Mouse (Mus musculus) stomach, embryonic 15.5 days (tissue): ENCODE results near the gene Gm21761. TPM values are rescaled to one million over a fixed set of nuclear protein-coding genes. Genes with fewer than 3 reads are reported as not detected.
"Not testable (repeated sequence)": the region's sequence is repeated elsewhere in the genome, so short reads cannot be mapped to it uniquely, and the experiment has no call there.

Experiments
- ATAC-seq: fragments of 200-750 bp; cut with Nextera tagmentation; 2 replicates; pipeline ENCODE4 v1.8.0; 2017; ENCODE audit warnings: low read depth, moderate number of reproducible peaks, moderate TSS enrichment; ENCODE audit not compliant: insufficient read depth, low FRiP score
- H3K27ac ChIP-seq: fragments of 300-500 bp; sonication (generic); 2 replicates; pipeline ENCODE4 v1.5.1; 2015; ENCODE audit warnings: mild to moderate bottlenecking, inconsistent platforms
- H3K27me3 ChIP-seq: fragments of 300-500 bp; sonication (generic); replicated peaks from 2 replicates; pipeline ENCODE4 v1.6.1; 2015; ENCODE audit warnings: inconsistent platforms
- H3K36me3 ChIP-seq: fragments of 300-500 bp; sonication (generic); 2 replicates; pipeline ENCODE4 v1.6.1; 2015; ENCODE audit warnings: inconsistent platforms
- H3K4me1 ChIP-seq: fragments of 300-500 bp; sonication (generic); 2 replicates; pipeline ENCODE4 v1.6.1; 2015; ENCODE audit warnings: inconsistent platforms
- H3K4me2 ChIP-seq: fragments of 300-500 bp; sonication (generic); 2 replicates; pipeline ENCODE4 v1.6.1; 2015; ENCODE audit warnings: mild to moderate bottlenecking, inconsistent platforms
- H3K4me3 ChIP-seq: fragments of 300-500 bp; sonication (generic); replicated peaks from 2 replicates; pipeline ENCODE4 v1.5.1; 2015; ENCODE audit warnings: inconsistent platforms
- H3K9ac ChIP-seq: fragments of 300-500 bp; sonication (generic); 2 replicates; pipeline ENCODE4 v1.6.1; 2015; ENCODE audit warnings: inconsistent platforms
- H3K9me3 ChIP-seq: fragments of 300-500 bp; sonication (generic); 2 replicates; pipeline ENCODE4 v1.6.1; 2016; ENCODE audit warnings: inconsistent platforms
- WGBS: fragments of 180-500 bp; shearing (Covaris S2); methylation state at CpG from one replicate; pipeline ENCODE4 v1.1.7; 2015; 5-methylcytosine and 5-hydroxymethylcytosine counted together
- polyA plus RNA-seq: library from polyadenylated mRNA; unstranded; fragments of >200 nt; fragmentation: Nextera tagmentation; extraction: Ambion mirVana; gene quantifications from 2 replicates; pipeline ENCODE4 v1.2.1, GENCODE M21; 2015

Gm21761 gene
- polyA plus RNA-seq, 1 experiment from 2014 or later = not detected

DNA sequence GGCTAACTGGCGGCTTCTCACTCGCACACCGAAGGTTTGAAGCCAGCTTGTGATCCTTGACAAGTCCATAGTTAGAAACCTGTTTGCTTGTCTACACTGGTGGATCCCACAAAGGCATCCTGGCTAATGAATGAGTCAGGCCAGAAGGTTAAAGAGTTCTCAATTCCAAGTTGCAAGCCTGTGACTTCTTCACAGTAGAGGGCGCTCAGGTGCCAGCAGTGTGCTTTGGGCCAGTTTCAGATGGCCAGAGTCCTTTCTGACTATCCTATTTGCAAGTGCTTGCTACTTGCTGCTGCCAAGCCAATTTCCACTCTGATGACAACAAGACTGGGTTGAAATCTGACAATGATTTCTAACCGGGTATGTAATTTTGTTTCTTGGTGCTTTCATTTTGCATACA lies 30.5 kb downstream of the Gm21761 start:
- H3K4me2 ChIP-seq, H3K27me3 ChIP-seq, H3K9ac ChIP-seq, H3K36me3 ChIP-seq, H3K4me3 ChIP-seq, H3K4me1 ChIP-seq, H3K9me3 ChIP-seq, ATAC-seq, H3K27ac ChIP-seq: not testable (repeated sequence)
- 50% methylated on average over 5 of the region's 5 CpGs for WGBS

DNA sequence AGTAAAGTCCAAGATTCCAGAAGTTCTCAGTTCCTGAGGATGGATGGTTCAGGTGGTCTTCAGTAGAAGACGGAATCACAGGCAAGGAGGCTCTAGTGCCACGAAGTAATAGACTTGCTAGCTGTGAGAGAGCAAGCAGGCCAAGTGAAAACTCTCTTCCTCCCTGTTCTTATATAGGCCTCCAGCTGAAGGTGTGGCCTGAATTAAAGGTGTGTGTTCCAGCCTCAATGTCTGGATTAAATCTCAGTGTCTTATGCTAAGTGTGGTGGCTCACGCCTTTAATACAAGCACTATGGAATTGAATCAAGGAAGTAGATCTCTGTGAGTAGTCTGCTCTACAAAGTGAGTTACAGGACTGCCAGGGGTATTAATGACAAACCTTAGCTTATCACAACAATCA lies 34.4 kb downstream of the Gm21761 start, which contains the start of gene Tcstv1:
Gene Tcstv1 (minus strand): TSS at position 101 of the 400 bp plus-strand sequence.
- 69% methylated on average over 3 of the region's 3 CpGs for WGBS
- H3K4me3 ChIP-seq, H3K36me3 ChIP-seq, H3K27me3 ChIP-seq, H3K4me1 ChIP-seq, ATAC-seq, H3K9ac ChIP-seq, H3K9me3 ChIP-seq, H3K4me2 ChIP-seq, H3K27ac ChIP-seq: not testable (repeated sequence)

DNA sequence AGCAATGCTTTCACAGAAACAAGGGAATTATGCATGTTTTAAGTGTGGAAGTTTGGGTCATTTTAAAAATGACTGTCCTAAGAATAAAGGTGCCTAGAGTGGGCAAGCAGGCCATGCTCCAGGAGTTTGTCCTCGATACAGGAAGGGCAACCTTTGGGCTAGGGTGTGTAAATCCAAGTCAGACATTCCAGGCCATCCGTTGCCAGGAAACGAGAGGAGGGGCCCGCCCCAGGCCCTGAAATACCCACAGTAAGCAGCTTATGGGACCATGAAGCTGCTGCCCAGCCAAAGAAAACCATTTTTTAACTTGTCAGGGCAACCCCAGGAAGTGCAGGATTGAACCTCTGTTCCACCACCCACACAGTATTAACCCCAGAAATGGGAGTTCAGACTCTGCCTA lies 42.2 kb downstream of the Gm21761 start:
- ATAC-seq = not testable (repeated sequence)

DNA sequence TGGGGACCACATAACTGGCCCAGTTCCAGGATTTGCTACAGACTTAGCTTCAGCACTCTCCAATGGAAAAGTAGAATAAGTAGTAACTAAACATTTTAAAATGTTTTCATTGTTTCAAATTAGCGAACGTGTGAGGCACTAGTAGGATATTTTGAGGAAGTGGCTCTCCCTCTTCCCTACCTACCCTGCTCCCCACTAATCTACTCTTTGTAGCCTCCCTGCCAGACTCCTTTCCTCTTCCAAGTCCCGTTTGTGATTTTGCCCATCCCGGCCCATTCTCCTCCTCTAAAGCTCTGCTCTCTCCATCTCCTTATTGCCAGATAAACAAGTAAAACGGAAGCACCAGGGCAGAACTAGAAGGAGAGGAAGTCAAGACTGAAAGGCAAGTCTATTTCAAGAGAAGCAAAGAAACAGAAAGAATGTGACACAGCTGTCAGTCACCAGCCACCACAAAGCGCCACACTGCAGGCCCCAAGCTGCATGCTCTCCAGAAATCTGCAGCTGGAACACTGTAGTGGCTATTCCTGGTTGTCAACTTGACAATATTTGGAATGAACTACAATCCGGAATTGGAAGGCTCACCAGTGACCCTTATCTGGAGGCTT lies 64.6 kb downstream of the Gm21761 start:
- WGBS = 64% methylated on average over 6 of the region's 7 CpGs
- not testable (repeated sequence) for H3K4me2 ChIP-seq, H3K27ac ChIP-seq, H3K4me1 ChIP-seq, ATAC-seq, H3K4me3 ChIP-seq, H3K9ac ChIP-seq, H3K27me3 ChIP-seq, H3K9me3 ChIP-seq, H3K36me3 ChIP-seq

More for the DNA sequence above, 42.2 kb downstream of the Gm21761 start:
- WGBS = 40% methylated on average over 4 of the region's 4 CpGs
- not testable (repeated sequence) for H3K9me3 ChIP-seq, H3K4me2 ChIP-seq, H3K36me3 ChIP-seq, H3K27ac ChIP-seq, H3K4me3 ChIP-seq, H3K4me1 ChIP-seq, H3K27me3 ChIP-seq, H3K9ac ChIP-seq

DNA sequence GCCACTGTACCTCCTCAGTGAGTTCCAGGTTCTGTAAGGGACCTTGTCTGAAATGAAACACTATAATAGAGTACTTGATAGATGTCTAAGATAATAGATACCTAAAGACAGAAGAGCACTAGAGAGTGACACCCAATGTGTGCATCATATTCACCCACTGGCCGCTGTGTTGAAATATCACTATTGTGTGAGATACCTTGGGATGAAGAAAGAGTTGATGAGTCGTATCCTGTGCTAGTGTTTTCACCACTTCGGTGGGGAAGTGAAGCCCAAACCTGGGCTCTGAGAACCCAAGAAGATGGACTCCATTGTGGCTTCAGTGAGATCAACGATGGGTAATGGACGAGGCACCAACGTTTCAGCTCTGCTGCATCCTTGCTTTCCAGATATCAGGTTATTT lies 66.7 kb downstream of the Gm21761 start:
- not testable (repeated sequence) for H3K27ac ChIP-seq, H3K36me3 ChIP-seq, ATAC-seq, H3K4me3 ChIP-seq, H3K27me3 ChIP-seq, H3K4me2 ChIP-seq, H3K4me1 ChIP-seq, H3K9ac ChIP-seq, H3K9me3 ChIP-seq
- WGBS = no CpG with 5 or more reads among the region's 6 CpGs

Other genes with a start within 250 kb of the Gm21761 start
- 183 and 196 TPM in 2 replicates for gene Hmgcs1, start 238.9 kb downstream of the Gm21761 start, polyA plus RNA-seq
- 0.67 and 0.71 TPM in 2 replicates for gene Nim1k, start 173.4 kb downstream of the Gm21761 start, polyA plus RNA-seq
- 32.4 TPM in 2 replicates for gene Zfp131, start 138.4 kb downstream of the Gm21761 start, polyA plus RNA-seq
- gene AF067063, start 99.1 kb downstream of the Gm21761 start, polyA plus RNA-seq = not detected in 2 replicates
- not detected in 2 replicates for gene D13Ertd608e, start 93.3 kb downstream of the Gm21761 start, polyA plus RNA-seq
- not detected in 2 replicates for gene Tcstv1, start 34.5 kb downstream of the Gm21761 start, polyA plus RNA-seq
- not detected in 2 replicates for gene B020031M17Rik, start 21.5 kb upstream of the Gm21761 start, polyA plus RNA-seq
- gene Gm36079, start 97.7 kb upstream of the Gm21761 start, polyA plus RNA-seq = not detected in 2 replicates
- 0.18 TPM in 1 of 2 replicates, not detected in the other for gene Gm21188, start 122.9 kb upstream of the Gm21761 start, polyA plus RNA-seq
- not detected in 2 replicates for gene Gm20767, start 211.0 kb upstream of the Gm21761 start, polyA plus RNA-seq
- gene Gm21818, start 243.2 kb upstream of the Gm21761 start, polyA plus RNA-seq = not detected in 2 replicates